7 mouse cellular contexts compared by ENCODE assay signal in the genomic region with DNA sequence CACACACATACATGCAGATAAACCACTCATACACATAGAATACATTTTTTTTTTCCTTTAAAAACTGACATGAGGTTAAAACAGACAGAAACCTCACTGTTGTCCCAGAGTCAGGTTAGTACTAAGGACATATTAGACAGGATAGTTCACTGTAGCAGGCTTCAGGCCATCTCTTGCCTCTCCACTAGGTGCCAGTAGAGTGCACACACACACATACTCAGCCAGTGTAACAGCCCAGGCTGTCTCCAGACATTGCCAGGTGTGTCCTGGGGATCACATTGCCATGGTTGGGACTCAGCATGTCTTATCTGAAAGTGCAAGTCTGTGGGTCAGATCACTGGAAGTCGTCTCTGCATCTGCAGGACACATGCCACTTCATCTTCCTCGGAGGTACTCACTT. TPM values are rescaled to one million over a fixed set of nuclear protein-coding genes. Genes with fewer than 3 reads are reported as not detected.
DNase-seq lines count a peak whose midpoint lies in the region; ATAC-seq and TF ChIP-seq lines count a peak whose summit lies in the region.

No protein-coding gene starts in this region.

- H3K9ac ChIP-seq in neural tube, embryonic 11.5 days (ENCODE audit: low read length), result no peak overlapping the region
- no peak overlapping the region for H3K9ac ChIP-seq in neural tube, embryonic 15.5 days (replicated peaks)
- H3K9ac ChIP-seq in embryonic facial prominence, embryonic 12.5 days, result no peak overlapping the region
- no peak overlapping the region for H3K9ac ChIP-seq in liver, embryonic 15.5 days

- peak; percentile 84; the same call in 1 of the 2 replicates for TF ChIP-seq CTCF in small intestine, adult 2 months (IDR thresholded peaks at IDR 0.05; ENCODE audit: extremely low read depth, insufficient read length, insufficient replicate concordance, low read depth, low read length)

- no peaks in the 10 kb centered on the region for H3K27me3 ChIP-seq in neural tube, embryonic 11.5 days (ENCODE audit: control insufficient read depth, insufficient read depth, low read length)
- no peaks in the 10 kb centered on the region for H3K27me3 ChIP-seq in neural tube, embryonic 15.5 days (replicated peaks)
- no peaks in the 10 kb centered on the region for H3K27me3 ChIP-seq in embryonic facial prominence, embryonic 12.5 days
- H3K27me3 ChIP-seq in liver, embryonic 15.5 days, result no peaks in the 10 kb centered on the region
- H3K27me3 ChIP-seq in small intestine, adult 2 months (ENCODE audit: control insufficient read depth, insufficient read depth, low read length), result no peaks in the 10 kb centered on the region

- H3K36me3 ChIP-seq in neural tube, embryonic 11.5 days (ENCODE audit: control insufficient read depth, insufficient read depth, low read length), result peaks cover 6% of the 10 kb centered on the region
- H3K36me3 ChIP-seq in neural tube, embryonic 15.5 days, result peaks cover 61% of the 10 kb centered on the region
- peaks cover 60% of the 10 kb centered on the region for H3K36me3 ChIP-seq in embryonic facial prominence, embryonic 12.5 days
- peaks cover 82% of the 10 kb centered on the region for H3K36me3 ChIP-seq in liver, embryonic 15.5 days (replicated peaks)
- peaks cover 62% of the 10 kb centered on the region for H3K36me3 ChIP-seq in small intestine, adult 2 months (ENCODE audit: control insufficient read depth, insufficient read depth, low read length)

- no peak for TF ChIP-seq POLR2A in small intestine, adult 2 months (IDR thresholded peaks at IDR 0.05; ENCODE audit: low read depth, low read length)

- WGBS in neural tube, embryonic 11.5 days, result 76% methylated on average over 2 of the region's 2 CpGs
- 84% methylated on average over 2 of the region's 2 CpGs for WGBS in neural tube, embryonic 15.5 days
- WGBS in embryonic facial prominence, embryonic 12.5 days, result 70% methylated on average over 2 of the region's 2 CpGs
- 64% methylated on average over 2 of the region's 2 CpGs for WGBS in liver, embryonic 15.5 days (ENCODE audit: insufficient replicate concordance)
- WGBS in small intestine, adult 2 months, result 48% methylated on average over 2 of the region's 2 CpGs

- peak; percentile 53; the same call in 1 of the 2 replicates for ATAC-seq in neural tube, embryonic 11.5 days (ENCODE audit: insufficient read depth, low FRiP score, low TSS enrichment)
- ATAC-seq in neural tube, embryonic 15.5 days (ENCODE audit: low FRiP score), result no peak
- peak; percentile 41; the same call in 1 of the 2 replicates for ATAC-seq in embryonic facial prominence, embryonic 12.5 days (ENCODE audit: insufficient number of reproducible peaks, insufficient read depth, low FRiP score, low TSS enrichment)
- peak; percentile 78 for ATAC-seq in liver, embryonic 15.5 days (ENCODE audit: insufficient read depth)

- H3K4me2 ChIP-seq in neural tube, embryonic 11.5 days (ENCODE audit: low read depth), result no peak overlapping the region
- no peak overlapping the region for H3K4me2 ChIP-seq in neural tube, embryonic 15.5 days
- no peak overlapping the region for H3K4me2 ChIP-seq in embryonic facial prominence, embryonic 12.5 days (replicated peaks)
- H3K4me2 ChIP-seq in liver, embryonic 15.5 days, result no peak overlapping the region

- DNase-seq in neural tube, embryonic 11.5 days (ENCODE audit: low spot score), result peak; percentile 43
- peak; percentile 74 for DNase-seq in ZHBTc4 (ENCODE audit: low read depth, low spot score)
- DNase-seq in kidney, adult 18-20 months, result peak; percentile 56

- no peak overlapping the region for H3K4me3 ChIP-seq in neural tube, embryonic 11.5 days (ENCODE audit: low read depth, low read length)
- H3K4me3 ChIP-seq in neural tube, embryonic 15.5 days (replicated peaks), result no peak overlapping the region
- no peak overlapping the region for H3K4me3 ChIP-seq in embryonic facial prominence, embryonic 12.5 days
- H3K4me3 ChIP-seq in liver, embryonic 15.5 days (replicated peaks), result no peak overlapping the region
- no peak overlapping the region for H3K4me3 ChIP-seq in small intestine, adult 2 months (ENCODE audit: low read depth, low read length)

- no peaks in the 10 kb centered on the region for H3K4me1 ChIP-seq in neural tube, embryonic 11.5 days (ENCODE audit: control insufficient read depth, insufficient read depth, low read length)
- peaks cover 5% of the 10 kb centered on the region; the same call in 1 of the 2 replicates for H3K4me1 ChIP-seq in neural tube, embryonic 15.5 days
- H3K4me1 ChIP-seq in embryonic facial prominence, embryonic 12.5 days, result no peaks in the 10 kb centered on the region
- H3K4me1 ChIP-seq in liver, embryonic 15.5 days (replicated peaks), result peaks cover 26% of the 10 kb centered on the region
- H3K4me1 ChIP-seq in small intestine, adult 2 months (ENCODE audit: control insufficient read depth, insufficient read depth, insufficient read length, low read length), result peaks cover 6% of the 10 kb centered on the region; the same call in 1 of the 2 replicates

- no peaks in the 10 kb centered on the region for H3K9me3 ChIP-seq in neural tube, embryonic 11.5 days (ENCODE audit: control insufficient read depth, low read length)
- no peaks in the 10 kb centered on the region for H3K9me3 ChIP-seq in neural tube, embryonic 15.5 days (replicated peaks)
- no peaks in the 10 kb centered on the region for H3K9me3 ChIP-seq in embryonic facial prominence, embryonic 12.5 days
- no peaks in the 10 kb centered on the region for H3K9me3 ChIP-seq in liver, embryonic 15.5 days (replicated peaks)

- H3K27ac ChIP-seq in neural tube, embryonic 11.5 days (ENCODE audit: low read depth, low read length), result no peak overlapping the region
- no peak overlapping the region for H3K27ac ChIP-seq in neural tube, embryonic 15.5 days (replicated peaks)
- H3K27ac ChIP-seq in embryonic facial prominence, embryonic 12.5 days, result no peak overlapping the region
- no peak overlapping the region for H3K27ac ChIP-seq in liver, embryonic 15.5 days (replicated peaks)
- H3K27ac ChIP-seq in small intestine, adult 2 months (ENCODE audit: insufficient read depth, low read depth, low read length), result no peak overlapping the region

RNA-seq across cellular contexts. Expression of gene Tmem186, which starts 6.3 kb away (rescaled TPM):
- 18.0 and 24.1 TPM in 2 replicates for polyA plus RNA-seq in neural tube, embryonic 11.5 days (2014; fragmentation: Nextera tagmentation; extraction: Ambion mirVana)
- polyA plus RNA-seq in neural tube, embryonic 15.5 days (2015; fragmentation: Nextera tagmentation; extraction: Ambion mirVana), result 20.0 and 22.0 TPM in 2 replicates
- 23.9 and 24.2 TPM in 2 replicates for polyA plus RNA-seq in embryonic facial prominence, embryonic 12.5 days (2016; fragmentation: Nextera tagmentation; extraction: Ambion mirVana)
- polyA plus RNA-seq in liver, embryonic 15.5 days (2015; fragmentation: Nextera tagmentation; extraction: Ambion mirVana), result 8.9 and 9.8 TPM in 2 replicates
- polyA plus RNA-seq in small intestine, adult 2 months (2012; rRNA removed), result 6.2 and 8.6 TPM in 2 replicates

RNA-seq across cellular contexts. Expression of gene Pmm2, which starts 6.4 kb away (rescaled TPM):
- polyA plus RNA-seq in neural tube, embryonic 11.5 days (2014; fragmentation: Nextera tagmentation; extraction: Ambion mirVana), result 40.2 and 40.6 TPM in 2 replicates
- polyA plus RNA-seq in neural tube, embryonic 15.5 days (2015; fragmentation: Nextera tagmentation; extraction: Ambion mirVana), result 38.2 and 44.6 TPM in 2 replicates
- polyA plus RNA-seq in embryonic facial prominence, embryonic 12.5 days (2016; fragmentation: Nextera tagmentation; extraction: Ambion mirVana), result 51.1 and 52.9 TPM in 2 replicates
- 30.4 and 31.5 TPM in 2 replicates for polyA plus RNA-seq in liver, embryonic 15.5 days (2015; fragmentation: Nextera tagmentation; extraction: Ambion mirVana)
- polyA plus RNA-seq in small intestine, adult 2 months (2012; rRNA removed), result 116 and 240 TPM in 2 replicates

RNA-seq across cellular contexts. Expression of gene Carhsp1, which starts 28.1 kb away (rescaled TPM):
- polyA plus RNA-seq in neural tube, embryonic 11.5 days (2014; fragmentation: Nextera tagmentation; extraction: Ambion mirVana), result 72.8 and 78.4 TPM in 2 replicates
- 141 and 152 TPM in 2 replicates for polyA plus RNA-seq in neural tube, embryonic 15.5 days (2015; fragmentation: Nextera tagmentation; extraction: Ambion mirVana)
- 117 and 120 TPM in 2 replicates for polyA plus RNA-seq in embryonic facial prominence, embryonic 12.5 days (2016; fragmentation: Nextera tagmentation; extraction: Ambion mirVana)
- polyA plus RNA-seq in liver, embryonic 15.5 days (2015; fragmentation: Nextera tagmentation; extraction: Ambion mirVana), result 85.9 and 94.7 TPM in 2 replicates
- polyA plus RNA-seq in small intestine, adult 2 months (2012; rRNA removed), result 31.8 and 61.6 TPM in 2 replicates

RNA-seq across cellular contexts. Expression of gene Gm5767, which starts 36.7 kb away (rescaled TPM):
- polyA plus RNA-seq in neural tube, embryonic 11.5 days (2014; fragmentation: Nextera tagmentation; extraction: Ambion mirVana), result not detected in 2 replicates
- polyA plus RNA-seq in neural tube, embryonic 15.5 days (2015; fragmentation: Nextera tagmentation; extraction: Ambion mirVana), result not detected in 2 replicates
- polyA plus RNA-seq in embryonic facial prominence, embryonic 12.5 days (2016; fragmentation: Nextera tagmentation; extraction: Ambion mirVana), result not detected in 2 replicates
- 0.24 TPM in 1 of 2 replicates, not detected in the other for polyA plus RNA-seq in liver, embryonic 15.5 days (2015; fragmentation: Nextera tagmentation; extraction: Ambion mirVana)
- 0.42 TPM in 1 of 2 replicates, not detected in the other for polyA plus RNA-seq in small intestine, adult 2 months (2012; rRNA removed)
